Mouse (Mus musculus) midbrain, embryonic 13.5 days (tissue): ENCODE data around the gene Ppfibp2. TPM values are rescaled to one million over a fixed set of nuclear protein-coding genes. Genes with fewer than 3 reads are reported as not detected.

Experiments
- ATAC-seq: fragments of 200-750 bp; cut with Nextera tagmentation; 2 replicates; pipeline ENCODE4 v1.8.0; 2017; ENCODE audit warnings: mild to moderate bottlenecking, moderate TSS enrichment, moderate library complexity
- H3K27ac ChIP-seq: fragments of 300-500 bp; sonication (generic); 2 replicates; pipeline ENCODE4 v1.5.1; 2015; ENCODE audit warnings: inconsistent platforms, mild to moderate bottlenecking, moderate library complexity
- H3K27me3 ChIP-seq: fragments of 300-500 bp; sonication (generic); 2 replicates; pipeline ENCODE4 v1.6.1; 2015; ENCODE audit warnings: mild to moderate bottlenecking, inconsistent platforms
- H3K36me3 ChIP-seq: fragments of 300-500 bp; sonication (generic); 2 replicates; pipeline ENCODE4 v1.6.1; 2015; ENCODE audit warnings: mild to moderate bottlenecking, inconsistent platforms
- H3K4me1 ChIP-seq: fragments of 300-500 bp; sonication (generic); replicated peaks from 2 replicates; pipeline ENCODE4 v1.6.1; 2015; ENCODE audit warnings: inconsistent platforms
- H3K4me2 ChIP-seq: fragments of 300-500 bp; sonication (generic); replicated peaks from 2 replicates; pipeline ENCODE4 v1.6.1; 2015; ENCODE audit warnings: moderate library complexity, mild to moderate bottlenecking, inconsistent platforms
- H3K4me3 ChIP-seq: fragments of 300-500 bp; sonication (generic); replicated peaks from 2 replicates; pipeline ENCODE4 v1.5.1; 2015; ENCODE audit warnings: mild to moderate bottlenecking, inconsistent platforms
- H3K9ac ChIP-seq: fragments of 300-500 bp; sonication (generic); replicated peaks from 2 replicates; pipeline ENCODE4 v1.6.1; 2015; ENCODE audit warnings: mild to moderate bottlenecking, inconsistent platforms
- H3K9me3 ChIP-seq: fragments of 300-500 bp; sonication (generic); 2 replicates; pipeline ENCODE4 v1.6.1; 2016; ENCODE audit warnings: mild to moderate bottlenecking, inconsistent platforms
- WGBS: fragments of 180-500 bp; shearing (Covaris S2); methylation state at CpG from one replicate; pipeline ENCODE4 v1.1.7; 2015; 5-methylcytosine and 5-hydroxymethylcytosine counted together
- polyA plus RNA-seq: library from polyadenylated mRNA; unstranded; fragments of >200 nt; fragmentation: Nextera tagmentation; extraction: Ambion mirVana; gene quantifications from 2 replicates; pipeline ENCODE4 v1.2.1, GENCODE M21; 2015

Ppfibp2 gene
- polyA plus RNA-seq = 1.2 and 1.3 TPM in 2 replicates

- H3K36me3 ChIP-seq = no peaks in the 10 kb centered on the region
- peaks cover 6% of the 10 kb centered on the region for H3K27me3 ChIP-seq
- H3K9me3 ChIP-seq = no peaks in the 10 kb centered on the region
- H3K9ac ChIP-seq = peak within 1 kb of the TSS; percentile 61
- ATAC-seq = peak; percentile 92
- WGBS = 1% methylated on average over 24 of the region's 24 CpGs
- no peak within 1 kb of the TSS for H3K27ac ChIP-seq
- peak within 1 kb of the TSS; percentile 51 for H3K4me3 ChIP-seq
- H3K4me1 ChIP-seq = peaks cover 9% of the 10 kb centered on the region
- H3K4me2 ChIP-seq = peak within 1 kb of the TSS; percentile 92
These were observed at the start of gene Ppfibp2 for GRCm38 (mm10) chr7:107594857-107595402. Gene Ppfibp2, plus strand, starts transcription at chr7:107595207.

GRCm38 (mm10) chr7:107547872-107548271 is 47.1 kb upstream of the Ppfibp2 start:
- Histone ChIP-seq H3K4me2 (no peak overlapping the region), H3K9ac (no peak overlapping the region), H3K4me3 (no peak overlapping the region), H3K27ac (no peak overlapping the region), H3K27me3 (no peaks in the 10 kb centered on the region), H3K9me3 (no peaks in the 10 kb centered on the region), H3K4me1 (no peaks in the 10 kb centered on the region), H3K36me3 (no peaks in the 10 kb centered on the region)
- WGBS = 95% methylated on average over 3 of the region's 3 CpGs
- ATAC-seq = no peak

DNA sequence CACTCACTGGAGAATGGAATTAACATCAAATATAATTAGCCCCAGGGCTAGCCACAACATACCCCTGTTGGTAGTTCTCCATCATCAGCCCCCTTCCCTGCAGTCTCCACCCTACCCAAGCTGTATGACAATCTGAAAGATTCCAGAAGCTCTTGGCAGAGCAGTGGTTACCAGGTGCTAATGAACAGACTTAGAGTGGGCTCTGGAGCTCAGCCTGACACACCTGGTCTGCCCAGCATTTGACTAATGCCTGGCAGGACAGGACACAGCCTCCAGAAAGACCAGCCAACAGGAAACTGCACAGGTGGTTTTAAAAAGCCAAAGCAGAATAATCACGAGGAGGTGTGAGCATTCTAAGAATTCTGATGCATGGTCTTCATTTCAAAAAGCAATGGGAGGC is 41.5 kb upstream of the Ppfibp2 start:
- no peak for ATAC-seq
- Histone ChIP-seq H3K36me3 (no peaks in the 10 kb centered on the region), H3K4me1 (no peaks in the 10 kb centered on the region), H3K9ac (no peak overlapping the region), H3K4me2 (no peak overlapping the region), H3K4me3 (no peak overlapping the region), H3K27me3 (no peaks in the 10 kb centered on the region), H3K9me3 (no peaks in the 10 kb centered on the region), H3K27ac (no peak overlapping the region)
- 90% methylated on average over 1 of the region's 1 CpGs for WGBS

- 85% methylated on average over 3 of the region's 3 CpGs for WGBS
- no peak overlapping the region for H3K9ac ChIP-seq
- H3K27ac ChIP-seq = no peak overlapping the region
- no peak overlapping the region for H3K4me3 ChIP-seq
- ATAC-seq = no peak
- H3K27me3 ChIP-seq = no peaks in the 10 kb centered on the region
- no peaks in the 10 kb centered on the region for H3K9me3 ChIP-seq
- no peak overlapping the region for H3K4me2 ChIP-seq
- no peaks in the 10 kb centered on the region for H3K36me3 ChIP-seq
- H3K4me1 ChIP-seq = no peaks in the 10 kb centered on the region
These were observed 39.1 kb upstream of the Ppfibp2 start for GRCm38 (mm10) chr7:107555906-107556305.

- no peak overlapping the region for H3K9ac ChIP-seq
- no peak for ATAC-seq
- H3K9me3 ChIP-seq = no peaks in the 10 kb centered on the region
- H3K4me2 ChIP-seq = no peak overlapping the region
- 78% methylated on average over 2 of the region's 2 CpGs for WGBS
- no peaks in the 10 kb centered on the region for H3K36me3 ChIP-seq
- H3K4me1 ChIP-seq = no peaks in the 10 kb centered on the region
- no peak overlapping the region for H3K4me3 ChIP-seq
- H3K27ac ChIP-seq = no peak overlapping the region
- no peaks in the 10 kb centered on the region for H3K27me3 ChIP-seq
These were observed 34.3 kb upstream of the Ppfibp2 start for GRCm38 (mm10) chr7:107560675-107561074.

GRCm38 (mm10) chr7:107561584-107561983 is 33.4 kb upstream of the Ppfibp2 start:
- no peaks in the 10 kb centered on the region for H3K4me1 ChIP-seq
- H3K27me3 ChIP-seq = no peaks in the 10 kb centered on the region
- H3K36me3 ChIP-seq = no peaks in the 10 kb centered on the region
- no peak overlapping the region for H3K4me3 ChIP-seq
- H3K9me3 ChIP-seq = no peaks in the 10 kb centered on the region
- no peak overlapping the region for H3K27ac ChIP-seq
- no peak for ATAC-seq
- H3K4me2 ChIP-seq = no peak overlapping the region
- H3K9ac ChIP-seq = no peak overlapping the region
- 76% methylated on average over 3 of the region's 3 CpGs for WGBS

DNA sequence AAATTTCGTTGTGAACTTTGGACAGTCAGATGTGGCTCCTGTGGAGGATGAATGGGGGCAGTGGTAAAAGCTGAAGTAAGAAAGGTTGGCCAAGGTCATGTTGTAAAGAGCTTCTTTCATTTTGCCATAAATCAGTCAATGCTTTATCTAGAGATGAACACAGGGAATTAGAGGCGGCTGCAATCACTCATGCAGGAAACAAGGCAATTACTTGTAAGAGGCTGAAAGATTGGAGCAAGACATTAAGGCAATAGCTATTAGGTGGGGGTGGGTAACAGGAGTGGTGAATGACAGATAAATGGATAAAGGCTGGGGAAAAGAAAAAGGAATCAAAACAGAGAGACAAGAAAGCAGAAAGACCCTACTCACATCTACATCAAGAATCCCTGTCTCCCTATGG is 31.3 kb upstream of the Ppfibp2 start:
- Histone ChIP-seq H3K27me3 (no peaks in the 10 kb centered on the region), H3K9me3 (no peaks in the 10 kb centered on the region), H3K4me3 (no peak overlapping the region), H3K36me3 (no peaks in the 10 kb centered on the region), H3K9ac (no peak overlapping the region), H3K4me2 (no peak overlapping the region), H3K4me1 (no peaks in the 10 kb centered on the region), H3K27ac (no peak overlapping the region)
- 55% methylated on average over 2 of the region's 2 CpGs for WGBS
- ATAC-seq = no peak

GRCm38 (mm10) chr7:107567261-107567671 is 27.7 kb upstream of the Ppfibp2 start, which contains the start of gene Olfml1:
Gene Olfml1, plus strand, starts transcription at chr7:107567446.
- no peak for ATAC-seq
- Histone ChIP-seq H3K4me2 (no peak within 1 kb of the TSS), H3K27me3 (no peaks in the 10 kb centered on the region), H3K4me1 (no peaks in the 10 kb centered on the region), H3K4me3 (no peak within 1 kb of the TSS), H3K27ac (no peak within 1 kb of the TSS), H3K9ac (no peak within 1 kb of the TSS), H3K36me3 (no peaks in the 10 kb centered on the region), H3K9me3 (no peaks in the 10 kb centered on the region)
- WGBS = 63% methylated on average over 7 of the region's 7 CpGs

GRCm38 (mm10) chr7:107567674-107568073 is 27.3 kb upstream of the Ppfibp2 start:
- Histone ChIP-seq H3K4me1 (no peaks in the 10 kb centered on the region), H3K9me3 (no peaks in the 10 kb centered on the region), H3K36me3 (no peaks in the 10 kb centered on the region), H3K4me2 (no peak overlapping the region), H3K4me3 (no peak overlapping the region), H3K27me3 (no peaks in the 10 kb centered on the region), H3K9ac (no peak overlapping the region), H3K27ac (no peak overlapping the region)
- 86% methylated on average over 5 of the region's 5 CpGs for WGBS
- no peak for ATAC-seq

DNA sequence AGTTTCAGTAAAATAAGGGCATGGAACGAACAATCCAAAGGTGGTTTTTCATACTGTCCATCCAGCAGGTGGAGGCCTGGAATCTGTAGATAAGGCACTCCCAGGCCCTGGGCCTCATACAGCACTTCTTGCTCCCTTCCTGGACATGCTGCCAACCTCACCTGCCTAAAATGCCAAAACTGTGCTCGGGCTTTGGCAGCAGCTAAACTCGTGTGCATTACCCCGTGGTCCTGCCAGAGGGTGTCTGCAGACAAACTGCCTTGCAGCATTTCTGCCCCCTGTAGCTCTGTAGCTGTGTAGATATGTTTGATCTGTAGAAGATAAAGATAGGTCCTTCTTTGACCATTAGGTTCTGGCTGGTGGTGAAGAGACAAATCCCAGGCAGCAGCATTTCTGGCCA is 26.0 kb upstream of the Ppfibp2 start:
- H3K9ac ChIP-seq = no peak overlapping the region
- no peak for ATAC-seq
- H3K9me3 ChIP-seq = no peaks in the 10 kb centered on the region
- H3K36me3 ChIP-seq = no peaks in the 10 kb centered on the region
- H3K4me1 ChIP-seq = no peaks in the 10 kb centered on the region
- no peak overlapping the region for H3K4me2 ChIP-seq
- WGBS = 80% methylated on average over 4 of the region's 4 CpGs
- H3K27me3 ChIP-seq = no peaks in the 10 kb centered on the region
- H3K27ac ChIP-seq = no peak overlapping the region
- no peak overlapping the region for H3K4me3 ChIP-seq

DNA sequence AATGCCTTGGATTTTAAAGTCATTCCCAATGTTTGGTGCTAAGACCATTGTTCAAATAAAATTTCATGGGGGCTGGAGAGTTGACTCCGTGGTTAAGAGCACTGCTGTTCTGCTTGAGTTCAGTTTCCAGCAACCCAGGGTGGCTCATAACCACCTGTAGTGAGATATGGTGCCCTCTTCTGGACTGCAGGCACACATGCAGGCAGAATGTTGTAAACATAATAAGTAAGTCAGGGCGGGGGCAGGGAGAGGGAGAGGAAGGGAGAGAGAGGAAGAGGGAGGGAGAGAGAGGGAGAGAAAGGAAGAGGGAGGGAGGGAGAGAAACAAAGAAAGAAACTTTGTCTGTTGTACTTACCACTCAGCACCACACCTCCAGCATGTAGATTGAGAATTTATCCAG is 21.2 kb upstream of the Ppfibp2 start:
- H3K9me3 ChIP-seq = no peaks in the 10 kb centered on the region
- H3K9ac ChIP-seq = no peak overlapping the region
- H3K4me3 ChIP-seq = no peak overlapping the region
- H3K27ac ChIP-seq = no peak overlapping the region
- H3K4me2 ChIP-seq = no peak overlapping the region
- H3K4me1 ChIP-seq = no peaks in the 10 kb centered on the region
- H3K36me3 ChIP-seq = no peaks in the 10 kb centered on the region
- no peaks in the 10 kb centered on the region for H3K27me3 ChIP-seq
- no peak for ATAC-seq
- 71% methylated on average over 2 of the region's 2 CpGs for WGBS

DNA sequence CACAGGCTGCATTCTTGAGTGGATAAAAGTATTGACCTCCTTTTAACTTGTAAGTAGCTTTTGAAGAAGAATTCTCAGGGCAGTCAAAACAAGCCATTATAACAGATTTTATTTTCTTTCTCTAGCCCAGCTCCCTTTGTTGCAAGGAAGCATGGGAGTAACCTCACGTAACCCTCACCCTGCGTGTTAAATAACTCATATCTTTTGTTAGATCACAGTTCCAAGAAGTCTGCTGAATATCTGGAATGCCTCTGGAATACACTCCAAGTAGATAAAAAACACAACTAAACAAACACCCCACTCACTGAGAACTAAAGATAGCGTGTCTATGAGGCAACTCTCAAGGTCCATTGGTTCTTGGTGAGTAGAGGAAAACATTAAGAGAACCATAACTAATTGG is 20.7 kb upstream of the Ppfibp2 start:
- Histone ChIP-seq H3K27me3 (no peaks in the 10 kb centered on the region), H3K9me3 (no peaks in the 10 kb centered on the region), H3K36me3 (no peaks in the 10 kb centered on the region), H3K4me2 (no peak overlapping the region), H3K4me1 (no peaks in the 10 kb centered on the region), H3K9ac (no peak overlapping the region), H3K4me3 (no peak overlapping the region), H3K27ac (no peak overlapping the region)
- WGBS = 85% methylated on average over 3 of the region's 3 CpGs
- no peak for ATAC-seq

- no peak overlapping the region for H3K9ac ChIP-seq
- H3K4me1 ChIP-seq = peaks cover 9% of the 10 kb centered on the region
- H3K4me3 ChIP-seq = no peak overlapping the region
- H3K27ac ChIP-seq = no peak overlapping the region
- ATAC-seq = peak; percentile 18; the same call in 1 of the 2 replicates
- WGBS = 47% methylated on average over 2 of the region's 2 CpGs
- peaks cover 6% of the 10 kb centered on the region for H3K27me3 ChIP-seq
- no peaks in the 10 kb centered on the region for H3K9me3 ChIP-seq
- H3K36me3 ChIP-seq = no peaks in the 10 kb centered on the region
- H3K4me2 ChIP-seq = no peak overlapping the region
These were observed 2.4 kb upstream of the Ppfibp2 start for GRCm38 (mm10) chr7:107592641-107593040.
